Mouse (Mus musculus) myocyte (in vitro differentiated cells): Measurements from ENCODE around the gene Aff2. TPM values are rescaled to one million over a fixed set of nuclear protein-coding genes. Genes with fewer than 3 reads are reported as not detected.
A peak's percentile ranks its signal among the peaks of the same experiment; 100 is the strongest.

Source experiments
- H3K27me3 ChIP-seq: one replicate; pipeline ENCODE4 v1.6.1; 2011; ENCODE audit not compliant: control insufficient read depth, insufficient read depth, insufficient read length
- H3K36me3 ChIP-seq: one replicate; pipeline ENCODE4 v1.6.1; 2011; ENCODE audit not compliant: control insufficient read depth, insufficient read depth
- H3K4me2 ChIP-seq: one replicate; pipeline ENCODE4 v1.6.1; 2011; ENCODE audit warnings: low read depth, control low read depth
- H3K4me3 ChIP-seq: one replicate; pipeline ENCODE4 v1.5.1; 2011; ENCODE audit warnings: mild to moderate bottlenecking, control low read depth, moderate library complexity
- H3K79me2 ChIP-seq: one replicate; pipeline ENCODE4 v1.6.1; 2011; ENCODE audit not compliant: control insufficient read depth, insufficient read depth
- H3ac ChIP-seq: one replicate; pipeline ENCODE4 v1.6.1; 2011; ENCODE audit not compliant: control insufficient read depth, insufficient read length
- CEBPB ChIP-seq: IDR thresholded peaks from 2 replicates; pipeline ENCODE4 v1.6.1; 2011; ENCODE audit warnings: mild to moderate bottlenecking, moderate library complexity; ENCODE audit not compliant: poor library complexity, insufficient read depth, severe bottlenecking
- E2F4 ChIP-seq: IDR thresholded peaks from one replicate; pipeline ENCODE4 v1.6.1; 2011; ENCODE audit warnings: mild to moderate bottlenecking, control low read depth, moderate library complexity; ENCODE audit not compliant: insufficient read depth
- MAX ChIP-seq: IDR thresholded peaks from one replicate; pipeline ENCODE4 v1.6.1; 2011; ENCODE audit warnings: low read depth, mild to moderate bottlenecking, control low read depth
- MYOD1 ChIP-seq, 3 experiments: IDR thresholded peaks; one replicate each; pipeline ENCODE4 v1.6.1; 2011; ENCODE audit warnings: control low read depth in 2 of 3, low read depth in 2 of 3, mild to moderate bottlenecking in 2 of 3, moderate library complexity in 1 of 3; ENCODE audit not compliant: insufficient read length in 2 of 3, control insufficient read depth in 1 of 3
- MYOG ChIP-seq, 3 experiments: IDR thresholded peaks; one replicate each; pipeline ENCODE4 v1.6.1; 2011; ENCODE audit warnings: control low read depth in 2 of 3, low read depth in 2 of 3, mild to moderate bottlenecking in 2 of 3; ENCODE audit not compliant: insufficient read length in 2 of 3, control insufficient read depth in 1 of 3, insufficient read depth in 1 of 3
- POLR2A ChIP-seq: IDR thresholded peaks from one replicate; pipeline ENCODE4 v1.6.1; 2011; ENCODE audit warnings: low read depth, mild to moderate bottlenecking, control low read depth, moderate library complexity; ENCODE audit not compliant: insufficient read length
- POLR2AphosphoS2 ChIP-seq: IDR thresholded peaks from one replicate; pipeline ENCODE4 v1.6.1; 2011; ENCODE audit warnings: low read depth, control low read depth; ENCODE audit not compliant: insufficient read length
- REST ChIP-seq: IDR thresholded peaks from one replicate; pipeline ENCODE4 v1.6.1; 2011; ENCODE audit warnings: mild to moderate bottlenecking, control low read depth, moderate library complexity; ENCODE audit not compliant: insufficient read depth, insufficient read length
- SRF ChIP-seq: IDR thresholded peaks from one replicate; pipeline ENCODE4 v1.6.1; 2011; ENCODE audit warnings: low read depth; ENCODE audit not compliant: control insufficient read depth, insufficient read length
- TCF12 ChIP-seq: IDR thresholded peaks from one replicate; pipeline ENCODE4 v1.6.1; 2011; ENCODE audit warnings: mild to moderate bottlenecking, control low read depth; ENCODE audit not compliant: poor library complexity, insufficient read depth, severe bottlenecking
- TCF3 ChIP-seq: IDR thresholded peaks from one replicate; pipeline ENCODE4 v1.6.1; 2011; ENCODE audit warnings: low read depth, control low read depth; ENCODE audit not compliant: insufficient read length
- USF1 ChIP-seq: IDR thresholded peaks from one replicate; pipeline ENCODE4 v1.6.1; 2011; ENCODE audit warnings: low read depth, mild to moderate bottlenecking, control low read depth, moderate library complexity
- polyA plus RNA-seq: library from polyadenylated mRNA; unstranded; fragments of >200 nt; fragmentation: generic; extraction: Trizol; gene quantifications from one replicate; pipeline ENCODE4 v1.2.1, GENCODE M21; 2012; ENCODE audit warnings: missing spikeins

The Aff2 gene
- polyA plus RNA-seq: 0.20 TPM

DNA sequence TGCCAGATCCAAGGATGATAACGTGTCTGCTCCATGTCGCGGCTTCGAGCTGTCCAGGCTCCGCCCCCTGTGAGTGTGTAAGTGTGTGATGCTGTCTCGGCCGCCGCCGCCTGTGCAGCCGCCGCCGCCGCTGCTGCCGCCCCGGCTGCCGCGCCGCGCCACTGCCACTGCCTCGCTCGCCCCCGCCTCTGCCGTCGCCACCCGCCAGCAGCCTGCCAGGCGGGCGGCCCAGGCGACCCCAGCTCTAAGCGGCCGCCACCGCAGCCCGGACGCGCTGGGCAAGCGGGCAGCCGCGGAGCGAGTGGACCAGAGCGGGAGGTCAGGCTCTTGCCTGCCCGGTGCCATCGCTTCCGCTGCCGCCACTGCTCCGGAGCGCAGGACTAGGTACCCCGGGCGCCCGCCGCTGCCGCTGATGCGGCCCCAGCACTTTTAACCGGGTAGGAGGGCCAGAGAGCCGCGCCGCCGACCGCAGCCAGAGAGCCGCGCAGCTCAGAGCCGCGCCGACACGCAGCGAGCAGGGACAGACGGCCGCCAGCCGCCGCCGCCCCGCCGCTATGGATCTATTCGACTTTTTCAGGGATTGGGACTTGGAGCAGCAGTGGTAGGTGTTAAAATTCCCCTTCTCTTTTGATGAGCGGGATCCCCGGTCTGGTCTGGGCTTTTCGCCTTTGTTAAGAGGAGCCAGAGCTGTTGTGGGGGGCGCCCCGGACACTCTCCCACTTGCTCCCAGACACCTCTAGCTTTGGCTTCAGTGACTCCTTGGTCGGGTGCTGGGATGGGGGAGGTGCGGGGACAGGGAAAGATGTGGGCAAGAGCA, at the start of gene Aff2:
Aff2 (plus strand) TSS at position 57 of the 817 bp plus-strand sequence.
- Histone ChIP-seq H3K4me3 (no peak within 1 kb of the TSS), H3ac (no peak within 1 kb of the TSS), H3K79me2 (no peaks in the 10 kb centered on the region), H3K36me3 (no peaks in the 10 kb centered on the region), H3K27me3 (no peaks in the 10 kb centered on the region), H3K4me2 (peak within 1 kb of the TSS; percentile 38)
- TF ChIP-seq USF1: no peak
- no peak for TF ChIP-seq TCF3
- TF ChIP-seq MAX: no peak
- no peak for TF ChIP-seq MYOG (IDR thresholded peaks at IDR 0.05; ENCODE audit: control insufficient read depth in 1 of 3, insufficient read depth in 1 of 3, insufficient read length in 2 of 3, low read depth in 2 of 3)
- no peak for TF ChIP-seq REST
- TF ChIP-seq POLR2AphosphoS2: no peak
- no peak for TF ChIP-seq TCF12
- no peak for TF ChIP-seq E2F4
- no peak for TF ChIP-seq POLR2A
- no peak for TF ChIP-seq SRF
- TF ChIP-seq MYOD1 (IDR thresholded peaks at IDR 0.05; ENCODE audit: control insufficient read depth in 1 of 3, insufficient read length in 2 of 3, low read depth in 2 of 3): no peak
- no peak for TF ChIP-seq CEBPB

DNA sequence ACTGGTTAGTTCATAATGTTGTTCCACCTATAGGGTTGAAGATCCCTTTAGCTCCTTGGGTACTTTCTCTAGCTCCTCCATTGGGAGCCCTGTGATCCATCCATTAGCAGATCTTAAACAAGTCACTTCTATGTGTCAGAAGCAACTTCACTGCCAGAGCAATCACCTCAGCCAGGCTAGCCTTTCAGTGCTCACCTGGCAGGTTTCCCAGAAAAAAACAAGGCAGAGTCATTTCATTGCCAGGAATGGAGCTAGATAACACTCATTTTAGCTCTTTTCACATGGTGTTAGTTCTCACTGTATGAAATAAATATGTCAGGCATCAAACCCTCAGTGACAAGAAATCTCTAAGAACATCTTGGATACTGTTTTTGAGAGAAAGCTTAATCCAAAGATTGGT, 22.8 kb upstream of the Aff2 start:
- Histone ChIP-seq H3K27me3 (no peaks in the 10 kb centered on the region), H3ac (no peak overlapping the region), H3K79me2 (no peaks in the 10 kb centered on the region), H3K4me3 (no peak overlapping the region), H3K4me2 (no peak overlapping the region), H3K36me3 (no peaks in the 10 kb centered on the region)
- TF ChIP-seq SRF (no peak), USF1 (no peak), CEBPB (no peak), TCF12 (no peak), POLR2AphosphoS2 (no peak), MYOG (IDR thresholded peaks at IDR 0.05; ENCODE audit: control insufficient read depth in 1 of 3, insufficient read depth in 1 of 3, insufficient read length in 2 of 3, low read depth in 2 of 3) (no peak), TCF3 (no peak), MAX (no peak), E2F4 (no peak), MYOD1 (IDR thresholded peaks at IDR 0.05; ENCODE audit: control insufficient read depth in 1 of 3, insufficient read length in 2 of 3, low read depth in 2 of 3) (no peak), REST (no peak), POLR2A (no peak)

DNA sequence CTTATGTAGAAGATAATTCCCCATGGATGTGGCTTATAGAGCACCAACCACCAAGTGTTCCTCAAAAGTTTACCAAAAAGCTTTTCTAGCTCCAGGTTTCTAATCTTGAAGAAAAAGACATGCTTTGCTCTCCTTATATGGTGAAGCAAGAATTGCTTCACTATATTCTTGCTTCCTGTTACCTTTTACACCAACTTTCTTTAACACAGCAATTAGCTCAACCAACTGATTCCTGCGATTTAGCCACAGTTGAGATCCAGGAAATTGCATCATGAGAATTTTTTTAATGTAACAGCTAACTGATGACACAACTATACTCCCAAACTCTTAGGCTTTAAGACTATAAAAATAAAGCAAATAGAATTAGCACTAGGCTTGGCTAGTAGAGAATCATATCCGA, 4.5 kb upstream of the Aff2 start:
- Histone ChIP-seq H3ac (no peak overlapping the region), H3K4me3 (no peak overlapping the region), H3K27me3 (no peaks in the 10 kb centered on the region), H3K4me2 (no peak overlapping the region), H3K79me2 (no peaks in the 10 kb centered on the region), H3K36me3 (no peaks in the 10 kb centered on the region)
- TF ChIP-seq TCF3 (no peak), REST (no peak), TCF12 (no peak), MYOD1 (IDR thresholded peaks at IDR 0.05; ENCODE audit: control insufficient read depth in 1 of 3, insufficient read length in 2 of 3, low read depth in 2 of 3) (no peak), MAX (no peak), POLR2AphosphoS2 (no peak), E2F4 (no peak), CEBPB (no peak), MYOG (IDR thresholded peaks at IDR 0.05; ENCODE audit: control insufficient read depth in 1 of 3, insufficient read depth in 1 of 3, insufficient read length in 2 of 3, low read depth in 2 of 3) (no peak), SRF (no peak), USF1 (no peak), POLR2A (no peak)

DNA sequence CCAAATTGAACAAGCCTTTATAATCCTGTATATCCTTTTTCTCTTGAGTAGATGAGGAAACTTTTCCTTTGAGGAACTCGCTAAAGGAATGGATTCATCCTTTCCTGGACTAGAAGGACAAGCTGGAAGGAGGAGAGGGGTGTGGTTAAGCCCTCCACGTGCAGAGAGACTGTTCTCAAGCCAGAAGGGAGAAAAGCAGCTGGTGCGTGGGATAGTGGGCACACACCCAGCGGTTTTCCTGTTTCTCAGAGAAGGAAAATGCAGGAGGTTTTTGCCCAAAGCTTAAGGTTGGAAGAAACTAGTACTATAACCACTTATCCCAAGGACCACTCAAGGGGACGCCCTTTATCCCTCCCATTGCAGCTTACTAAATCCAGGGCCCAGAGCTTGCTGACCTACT, 734 bp upstream of the Aff2 start:
- no peaks in the 10 kb centered on the region for H3K79me2 ChIP-seq
- H3ac ChIP-seq: no peak overlapping the region
- H3K4me2 ChIP-seq: peak overlapping the region; percentile 38
- H3K27me3 ChIP-seq: no peaks in the 10 kb centered on the region
- H3K4me3 ChIP-seq: no peak overlapping the region
- H3K36me3 ChIP-seq: no peaks in the 10 kb centered on the region
- no peak for TF ChIP-seq MAX
- no peak for TF ChIP-seq MYOG (IDR thresholded peaks at IDR 0.05; ENCODE audit: control insufficient read depth in 1 of 3, insufficient read depth in 1 of 3, insufficient read length in 2 of 3, low read depth in 2 of 3)
- TF ChIP-seq SRF: no peak
- peak in 1 of 3 experiments; percentile 20 for TF ChIP-seq MYOD1 (IDR thresholded peaks at IDR 0.05; ENCODE audit: control insufficient read depth in 1 of 3, insufficient read length in 2 of 3, low read depth in 2 of 3)
- no peak for TF ChIP-seq CEBPB
- no peak for TF ChIP-seq POLR2A
